Mouse (Mus musculus) embryonic facial prominence, embryonic 14.5 days (tissue): Measurements from ENCODE around the gene Oit1. TPM values are rescaled to one million over a fixed set of nuclear protein-coding genes. Genes with fewer than 3 reads are reported as not detected.

Experiments
- ATAC-seq: fragments of 200-750 bp; cut with Nextera tagmentation; 2 replicates; pipeline ENCODE4 v1.8.0; 2017; ENCODE audit warnings: low read depth, moderate number of reproducible peaks, moderate TSS enrichment
- DNase-seq: peaks from one replicate; pipeline ENCODE4 v3.0.0-alpha.2; 2015; ENCODE audit warnings: low spot score
- H3K27ac ChIP-seq: fragments of 300-500 bp; sonication (generic); replicated peaks from 2 replicates; pipeline ENCODE4 v1.5.1; 2014; ENCODE audit warnings: low read depth, mild to moderate bottlenecking, low read length, moderate library complexity
- H3K27me3 ChIP-seq: fragments of 300-500 bp; sonication (generic); replicated peaks from 2 replicates; pipeline ENCODE4 v1.6.1; 2014; ENCODE audit warnings: low read length; ENCODE audit not compliant: control insufficient read depth, insufficient read depth
- H3K36me3 ChIP-seq: fragments of 300-500 bp; sonication (generic); 2 replicates; pipeline ENCODE4 v1.6.1; 2014; ENCODE audit warnings: low read length, mixed read lengths; ENCODE audit not compliant: control insufficient read depth, insufficient read depth
- H3K4me1 ChIP-seq: fragments of 300-500 bp; sonication (generic); 2 replicates; pipeline ENCODE4 v1.6.1; 2014; ENCODE audit warnings: antibody characterized with exemption, low read length; ENCODE audit not compliant: control insufficient read depth, insufficient read depth
- H3K4me2 ChIP-seq: fragments of 300-500 bp; sonication (generic); 2 replicates; pipeline ENCODE4 v1.6.1; 2014; ENCODE audit warnings: low read depth, mild to moderate bottlenecking, low read length, moderate library complexity, mixed read lengths
- H3K4me3 ChIP-seq: fragments of 300-500 bp; sonication (generic); 2 replicates; pipeline ENCODE4 v1.5.1; 2014; ENCODE audit warnings: low read depth, mild to moderate bottlenecking, low read length
- H3K9ac ChIP-seq: fragments of 300-500 bp; sonication (generic); 2 replicates; pipeline ENCODE4 v1.6.1; 2014; ENCODE audit warnings: low read depth, mild to moderate bottlenecking, low read length, moderate library complexity, mixed read lengths
- H3K9me3 ChIP-seq: fragments of 300-500 bp; sonication (generic); 2 replicates; pipeline ENCODE4 v1.6.1; 2016; ENCODE audit warnings: low read length; ENCODE audit not compliant: control insufficient read depth
- WGBS: fragments of 180-500 bp; shearing (Covaris S2); extraction: QIAGEN DNeasy Blood & Tissue Kit; methylation state at CpG from one replicate; pipeline ENCODE4 v1.1.7; 2014; 5-methylcytosine and 5-hydroxymethylcytosine counted together
- polyA plus RNA-seq: library from polyadenylated mRNA; unstranded; fragments of >200 nt; fragmentation: Nextera tagmentation; extraction: Ambion mirVana; gene quantifications from 2 replicates; pipeline ENCODE4 v1.2.1, GENCODE M21; 2014

Gene Oit1
- polyA plus RNA-seq, 1 experiment from 2014 or later, result 1.9 TPM

- peaks cover 21% of the 10 kb centered on the region; the same call in 1 of the 2 replicates for H3K4me1 ChIP-seq
- no peaks in the 10 kb centered on the region for H3K36me3 ChIP-seq
- peak; percentile 65 for DNase-seq
- no peak overlapping the region for H3K27ac ChIP-seq
- H3K27me3 ChIP-seq, result no peaks in the 10 kb centered on the region
- no peak overlapping the region for H3K9ac ChIP-seq
- ATAC-seq, result peak; percentile 27; the same call in 1 of the 2 replicates
- H3K4me2 ChIP-seq, result no peak overlapping the region
- H3K4me3 ChIP-seq, result no peak overlapping the region
- H3K9me3 ChIP-seq, result no peaks in the 10 kb centered on the region
- WGBS, result 65% methylated on average over 14 of the region's 14 CpGs
Measured at GRCm38 (mm10) chr14:8331307-8331905, 47.1 kb downstream of the Oit1 start.

DNA sequence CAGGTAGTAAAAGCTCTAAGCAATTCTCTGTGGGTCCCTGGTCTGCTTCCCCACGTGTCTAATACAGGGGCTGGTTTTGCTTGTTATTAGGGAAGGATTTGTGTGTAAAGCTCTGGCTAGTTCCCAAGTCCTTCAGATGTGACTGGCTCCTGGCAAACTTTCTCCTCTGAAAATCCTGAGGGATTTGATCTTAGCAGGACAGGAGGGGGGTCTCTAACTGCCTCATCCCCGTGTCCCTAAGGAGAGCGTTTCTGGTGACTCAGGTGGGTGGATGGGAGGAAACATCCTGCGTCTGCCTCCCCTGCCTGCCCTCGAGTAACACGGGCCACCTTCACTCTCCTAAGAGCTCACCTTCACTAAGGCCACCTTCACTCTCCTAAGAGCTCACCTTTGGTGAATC lies 48.2 kb downstream of the Oit1 start:
- DNase-seq, result peak; percentile 33
- ATAC-seq, result no peak
- Histone ChIP-seq H3K27ac (no peak overlapping the region), H3K4me3 (no peak overlapping the region), H3K27me3 (no peaks in the 10 kb centered on the region), H3K9ac (no peak overlapping the region), H3K36me3 (no peaks in the 10 kb centered on the region), H3K9me3 (no peaks in the 10 kb centered on the region), H3K4me1 (peaks cover 13% of the 10 kb centered on the region; the same call in 1 of the 2 replicates), H3K4me2 (no peak overlapping the region)
- WGBS, result 51% methylated on average over 6 of the region's 6 CpGs

DNA sequence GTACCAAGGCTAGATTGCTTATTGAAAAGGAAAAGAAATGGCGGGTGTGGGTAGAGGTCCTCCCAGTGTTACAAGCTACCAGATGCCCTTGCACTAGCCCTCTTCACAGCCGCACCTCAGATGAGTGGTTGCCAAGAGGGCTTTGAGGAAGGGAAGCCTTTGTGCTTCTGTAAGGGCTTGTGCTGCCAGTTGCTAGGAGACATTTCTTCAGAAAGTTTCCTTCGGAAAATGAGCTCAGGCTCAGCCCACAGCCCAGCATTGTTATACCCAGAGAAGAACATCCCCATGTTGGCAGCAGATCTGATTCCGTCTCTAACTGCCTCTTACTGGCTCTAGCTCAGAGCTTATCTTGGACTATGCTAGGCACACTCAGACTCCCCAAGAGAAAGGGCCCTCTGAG lies 49.0 kb downstream of the Oit1 start:
- Histone ChIP-seq H3K4me1 (peaks cover 13% of the 10 kb centered on the region; the same call in 1 of the 2 replicates), H3K27me3 (no peaks in the 10 kb centered on the region), H3K9me3 (no peaks in the 10 kb centered on the region), H3K4me2 (no peak overlapping the region), H3K4me3 (no peak overlapping the region), H3K27ac (no peak overlapping the region), H3K9ac (no peak overlapping the region), H3K36me3 (no peaks in the 10 kb centered on the region)
- peak; percentile 49 for DNase-seq
- ATAC-seq, result peak; percentile 42
- 63% methylated on average over 4 of the region's 4 CpGs for WGBS

DNA sequence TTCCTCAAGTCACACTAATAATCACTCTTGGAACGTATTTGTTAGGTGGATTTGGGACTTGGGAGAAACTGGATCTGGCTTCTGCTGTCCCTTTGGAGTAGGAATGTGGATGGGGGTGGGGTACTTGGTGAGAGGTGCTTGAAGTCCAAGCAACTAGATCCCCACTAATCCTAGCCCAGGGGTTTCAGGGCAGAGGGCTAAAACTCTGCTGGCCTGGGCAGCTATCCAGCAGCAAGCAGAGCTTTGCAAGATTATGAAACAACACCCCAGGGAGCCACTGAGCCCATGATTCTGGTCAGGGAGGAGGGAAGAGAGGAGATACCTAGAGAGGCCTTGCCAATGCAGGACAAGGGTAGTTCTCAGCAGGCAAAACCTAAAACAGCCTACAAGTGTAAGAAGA lies 51.2 kb downstream of the Oit1 start:
- Histone ChIP-seq H3K4me3 (no peak overlapping the region), H3K36me3 (no peaks in the 10 kb centered on the region), H3K9ac (no peak overlapping the region), H3K27ac (no peak overlapping the region), H3K27me3 (no peaks in the 10 kb centered on the region), H3K4me2 (no peak overlapping the region), H3K4me1 (peaks cover 10% of the 10 kb centered on the region; the same call in 1 of the 2 replicates), H3K9me3 (no peaks in the 10 kb centered on the region)
- peak; percentile 38; the same call in 1 of the 2 replicates for ATAC-seq
- peak; percentile 55 for DNase-seq
- 24% methylated on average over 1 of the region's 1 CpGs for WGBS

- H3K36me3 ChIP-seq, result no peaks in the 10 kb centered on the region
- H3K4me1 ChIP-seq, result peaks cover 8% of the 10 kb centered on the region; the same call in 1 of the 2 replicates
- H3K9ac ChIP-seq, result no peak overlapping the region
- ATAC-seq (no peak), DNase-seq (no peak)
- H3K27ac ChIP-seq, result no peak overlapping the region
- no peaks in the 10 kb centered on the region for H3K9me3 ChIP-seq
- H3K27me3 ChIP-seq, result no peaks in the 10 kb centered on the region
- no peak overlapping the region for H3K4me3 ChIP-seq
- H3K4me2 ChIP-seq, result no peak overlapping the region
Measured at GRCm38 (mm10) chr14:8326961-8327360, 51.6 kb downstream of the Oit1 start.

- Histone ChIP-seq H3K27me3 (no peaks in the 10 kb centered on the region), H3K9ac (no peak overlapping the region), H3K9me3 (no peaks in the 10 kb centered on the region), H3K4me1 (peaks cover 4% of the 10 kb centered on the region; the same call in 1 of the 2 replicates), H3K36me3 (no peaks in the 10 kb centered on the region), H3K4me2 (no peak overlapping the region), H3K4me3 (no peak overlapping the region), H3K27ac (no peak overlapping the region)
- no peak for ATAC-seq
- no peak for DNase-seq
- 74% methylated on average over 4 of the region's 4 CpGs for WGBS
Measured at GRCm38 (mm10) chr14:8325746-8326145, 52.8 kb downstream of the Oit1 start.

GRCm38 (mm10) chr14:8320528-8320927 lies 58.0 kb downstream of the Oit1 start:
- DNase-seq, result no peak
- Histone ChIP-seq H3K27ac (no peak overlapping the region), H3K4me3 (no peak overlapping the region), H3K4me1 (peaks cover 18% of the 10 kb centered on the region), H3K36me3 (no peaks in the 10 kb centered on the region), H3K27me3 (peaks cover 26% of the 10 kb centered on the region), H3K4me2 (no peak overlapping the region), H3K9ac (no peak overlapping the region), H3K9me3 (no peaks in the 10 kb centered on the region)
- no peak for ATAC-seq
- 77% methylated on average over 3 of the region's 3 CpGs for WGBS

GRCm38 (mm10) chr14:8317194-8318097 lies 61.1 kb downstream of the Oit1 start, which contains the start of gene Fam107a:
Gene Fam107a (minus strand): TSS chr14:8318023.
- no peaks in the 10 kb centered on the region for H3K9me3 ChIP-seq
- H3K4me2 ChIP-seq, result peak within 1 kb of the TSS; percentile 53
- peak within 1 kb of the TSS; percentile 38; the same call in 1 of the 2 replicates for H3K9ac ChIP-seq
- H3K4me3 ChIP-seq, result peak within 1 kb of the TSS; percentile 27
- 14% methylated on average over 39 of the region's 41 CpGs for WGBS
- H3K4me1 ChIP-seq, result peaks cover 18% of the 10 kb centered on the region
- no peak for DNase-seq
- peaks cover 30% of the 10 kb centered on the region for H3K27me3 ChIP-seq
- ATAC-seq, result peak; percentile 62
- no peaks in the 10 kb centered on the region for H3K36me3 ChIP-seq
- no peak within 1 kb of the TSS for H3K27ac ChIP-seq
